Mouse (Mus musculus) heart, postnatal 0 days (tissue): Measurements from ENCODE around the gene Shroom3. TPM values are rescaled to one million over a fixed set of nuclear protein-coding genes. Genes with fewer than 3 reads are reported as not detected.
A peak's percentile ranks its signal among the peaks of the same experiment; 100 is the strongest.

Experiments used
- ATAC-seq: fragments of 200-750 bp; cut with Nextera tagmentation; 2 replicates; pipeline ENCODE4 v1.8.0; 2017; ENCODE audit warnings: low read depth, moderate number of reproducible peaks, moderate library complexity; ENCODE audit not compliant: insufficient read depth
- DNase-seq: peaks from one replicate; pipeline ENCODE4 v3.0.0-alpha.2; 2016; ENCODE audit warnings: low spot score
- H3K27ac ChIP-seq: fragments of 300-500 bp; sonication (generic); 2 replicates; pipeline ENCODE4 v1.5.1; 2014; ENCODE audit warnings: low read depth, mild to moderate bottlenecking
- H3K27me3 ChIP-seq: fragments of 300-500 bp; sonication (generic); 2 replicates; pipeline ENCODE4 v1.6.1; 2014; ENCODE audit warnings: low read length, mixed read lengths; ENCODE audit not compliant: control insufficient read depth, insufficient read depth
- H3K36me3 ChIP-seq: fragments of 300-500 bp; sonication (generic); replicated peaks from 2 replicates; pipeline ENCODE4 v1.6.1; 2014; ENCODE audit warnings: low read length, mixed read lengths; ENCODE audit not compliant: control insufficient read depth, insufficient read depth
- H3K4me1 ChIP-seq: fragments of 300-500 bp; sonication (generic); 2 replicates; pipeline ENCODE4 v1.6.1; 2014; ENCODE audit warnings: antibody characterized with exemption; ENCODE audit not compliant: control insufficient read depth, insufficient read depth
- H3K4me2 ChIP-seq: fragments of 300-500 bp; sonication (generic); 2 replicates; pipeline ENCODE4 v1.6.1; 2014; ENCODE audit warnings: low read depth, mild to moderate bottlenecking, low read length, moderate library complexity
- H3K4me3 ChIP-seq: fragments of 300-500 bp; sonication (generic); 2 replicates; pipeline ENCODE4 v1.5.1; 2014; ENCODE audit warnings: low read depth, low read length
- H3K9ac ChIP-seq: fragments of 300-500 bp; sonication (generic); replicated peaks from 2 replicates; pipeline ENCODE4 v1.6.1; 2014; ENCODE audit warnings: low read depth, low read length, mixed read lengths
- H3K9me3 ChIP-seq: fragments of 300-500 bp; sonication (generic); replicated peaks from 2 replicates; pipeline ENCODE4 v1.6.1; 2016; ENCODE audit warnings: low read length; ENCODE audit not compliant: control insufficient read depth
- CTCF ChIP-seq: IDR thresholded peaks from 2 replicates; pipeline ENCODE4 v1.5.1; 2016; ENCODE audit warnings: antibody characterized with exemption, control low read depth, low read depth
- EP300 ChIP-seq: IDR thresholded peaks from 2 replicates; pipeline ENCODE4 v1.6.1; 2016; ENCODE audit warnings: antibody characterized with exemption, low read depth
- WGBS: fragments of 180-500 bp; shearing (Covaris S2); extraction: QIAGEN DNeasy Blood & Tissue Kit; methylation state at CpG from one replicate; pipeline ENCODE4 v1.1.7; 2014; 5-methylcytosine and 5-hydroxymethylcytosine counted together
- polyA plus RNA-seq: library from polyadenylated mRNA; unstranded; fragments of >200 nt; fragmentation: Nextera tagmentation; extraction: Ambion mirVana; gene quantifications from 2 replicates; pipeline ENCODE4 v1.2.1, GENCODE M21; 2015
- total RNA-seq: library from RNA; depleted of rRNA; stranded (reverse); fragments of >200 nt; gene quantifications from 2 replicates; pipeline ENCODE4 v1.2.3, GENCODE M21; 2014; ENCODE audit warnings: low replicate concordance

Gene Shroom3
- total and polyA plus RNA-seq, 2 experiments from 2014 or later: 13.3 to 72.4 TPM

GRCm38 (mm10) chr5:92698837-92699529, 15.7 kb downstream of the Shroom3 start:
- H3K9ac ChIP-seq: no peak overlapping the region
- WGBS: 21% methylated on average over 17 of the region's 17 CpGs
- TF ChIP-seq CTCF: no peak
- no peak for TF ChIP-seq EP300
- H3K4me1 ChIP-seq: peaks cover 28% of the 10 kb centered on the region
- H3K36me3 ChIP-seq: no peaks in the 10 kb centered on the region
- H3K27ac ChIP-seq: no peak overlapping the region
- H3K9me3 ChIP-seq: no peaks in the 10 kb centered on the region
- H3K27me3 ChIP-seq: no peaks in the 10 kb centered on the region
- DNase-seq (no peak), ATAC-seq (no peak)
- peak overlapping the region; percentile 28 for H3K4me3 ChIP-seq
- H3K4me2 ChIP-seq: peak overlapping the region; percentile 56

- H3K4me1 ChIP-seq: peaks cover 13% of the 10 kb centered on the region
- no peak overlapping the region for H3K4me3 ChIP-seq
- no peak overlapping the region for H3K27ac ChIP-seq
- DNase-seq (no peak), ATAC-seq (no peak)
- no peak for TF ChIP-seq EP300
- TF ChIP-seq CTCF: no peak
- no peak overlapping the region for H3K9ac ChIP-seq
- H3K27me3 ChIP-seq: no peaks in the 10 kb centered on the region
- H3K9me3 ChIP-seq: no peaks in the 10 kb centered on the region
- no peaks in the 10 kb centered on the region for H3K36me3 ChIP-seq
- WGBS: 45% methylated on average over 11 of the region's 11 CpGs
- no peak overlapping the region for H3K4me2 ChIP-seq
Measured at GRCm38 (mm10) chr5:92701750-92702149, 18.5 kb downstream of the Shroom3 start.

GRCm38 (mm10) chr5:92703671-92704070, 20.4 kb downstream of the Shroom3 start:
- no peak overlapping the region for H3K4me3 ChIP-seq
- no peak overlapping the region for H3K4me2 ChIP-seq
- H3K4me1 ChIP-seq: peaks cover 5% of the 10 kb centered on the region; the same call in 1 of the 2 replicates
- no peak overlapping the region for H3K9ac ChIP-seq
- no peaks in the 10 kb centered on the region for H3K27me3 ChIP-seq
- ATAC-seq (no peak), DNase-seq (no peak)
- WGBS: 87% methylated on average over 8 of the region's 8 CpGs
- no peaks in the 10 kb centered on the region for H3K36me3 ChIP-seq
- no peak for TF ChIP-seq CTCF
- TF ChIP-seq EP300: no peak
- no peaks in the 10 kb centered on the region for H3K9me3 ChIP-seq
- no peak overlapping the region for H3K27ac ChIP-seq

GRCm38 (mm10) chr5:92707921-92708491, 24.8 kb downstream of the Shroom3 start:
- H3K9ac ChIP-seq: no peak overlapping the region
- WGBS: 46% methylated on average over 7 of the region's 7 CpGs
- no peaks in the 10 kb centered on the region for H3K9me3 ChIP-seq
- ATAC-seq: peak; percentile 24; the same call in 1 of the 2 replicates
- DNase-seq: no peak
- 0 out of 2 replicates have a peak overlapping the region, but pooled peaks have one; percentile 15 for H3K27ac ChIP-seq
- TF ChIP-seq CTCF (no peak), EP300 (no peak)
- no peaks in the 10 kb centered on the region for H3K4me1 ChIP-seq
- no peaks in the 10 kb centered on the region for H3K27me3 ChIP-seq
- H3K36me3 ChIP-seq: no peaks in the 10 kb centered on the region
- H3K4me3 ChIP-seq: no peak overlapping the region
- H3K4me2 ChIP-seq: no peak overlapping the region

- H3K4me3 ChIP-seq: no peak overlapping the region
- ATAC-seq: no peak
- WGBS: 83% methylated on average over 8 of the region's 8 CpGs
Measured at GRCm38 (mm10) chr5:92710779-92711178, 27.5 kb downstream of the Shroom3 start.

More at GRCm38 (mm10) chr5:92710779-92711178, 27.5 kb downstream of the Shroom3 start:
- no peak overlapping the region for H3K27ac ChIP-seq
- no peak for TF ChIP-seq EP300
- no peak for TF ChIP-seq CTCF
- H3K4me1 ChIP-seq: no peaks in the 10 kb centered on the region
- H3K9ac ChIP-seq: no peak overlapping the region
- DNase-seq: no peak
- no peaks in the 10 kb centered on the region for H3K36me3 ChIP-seq
- H3K9me3 ChIP-seq: no peaks in the 10 kb centered on the region
- no peaks in the 10 kb centered on the region for H3K27me3 ChIP-seq
- H3K4me2 ChIP-seq: no peak overlapping the region
